Mouse (Mus musculus) mature B cell (primary cell): Measurements from ENCODE around the gene Hmx1.

Experiments
- in situ Hi-C: fragments of 300-500 bp; cut with MboI; formaldehyde crosslinking; loops from 2 replicates; pipeline ENCODE4 v1.14.3; 2019

Gene Hmx1

DNA sequence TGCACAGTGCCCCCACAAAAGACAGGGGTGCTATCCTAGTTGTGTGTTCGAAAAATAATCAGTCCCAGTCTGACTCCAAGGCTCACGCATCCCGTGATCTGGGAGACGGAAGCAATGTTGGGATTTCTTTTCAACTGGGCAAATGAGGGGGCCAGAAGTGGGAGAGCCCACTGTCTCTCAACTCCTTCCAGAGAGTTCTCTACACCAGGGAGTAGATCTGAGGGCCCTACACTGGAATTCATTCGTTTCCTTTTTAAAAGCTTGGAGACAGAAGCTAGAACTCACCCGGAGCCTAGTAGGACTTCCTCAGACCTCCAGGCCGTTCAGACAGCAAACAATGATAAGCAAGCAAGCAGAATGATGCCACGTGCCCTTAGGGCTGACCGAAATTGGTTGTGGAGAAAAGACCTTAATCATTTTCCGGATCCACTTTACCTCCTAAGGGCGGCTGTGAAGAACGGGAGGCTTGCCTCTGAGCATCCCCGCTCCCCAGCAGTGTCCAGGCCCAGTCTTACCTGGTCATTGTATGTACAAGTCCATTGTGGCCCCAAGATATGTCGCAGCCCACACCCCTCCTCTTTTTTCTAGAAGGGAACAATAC lies 9.5 kb downstream of the Hmx1 start:
- in situ Hi-C loops: no loop called here

DNA sequence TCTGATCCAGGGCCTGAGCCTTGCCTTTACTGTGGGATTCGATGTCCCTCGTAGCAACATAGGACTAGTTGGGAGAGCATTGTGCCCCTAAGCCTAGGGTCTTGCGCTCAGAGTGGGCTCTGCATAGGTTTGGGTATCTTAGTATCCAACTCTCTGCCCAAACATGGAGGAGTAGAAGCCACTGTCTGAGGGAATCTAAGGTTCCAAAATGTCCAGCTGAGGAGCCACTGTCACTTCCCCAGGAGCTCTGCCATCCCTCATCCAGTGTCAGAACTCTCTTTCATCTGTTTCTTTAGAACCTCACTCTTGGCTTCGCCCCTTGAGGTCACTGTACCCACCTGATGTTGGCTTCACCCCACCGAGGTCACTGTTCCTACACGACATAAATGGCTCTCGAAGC lies 10.2 kb downstream of the Hmx1 start:
- in situ Hi-C loops: no loop called here

DNA sequence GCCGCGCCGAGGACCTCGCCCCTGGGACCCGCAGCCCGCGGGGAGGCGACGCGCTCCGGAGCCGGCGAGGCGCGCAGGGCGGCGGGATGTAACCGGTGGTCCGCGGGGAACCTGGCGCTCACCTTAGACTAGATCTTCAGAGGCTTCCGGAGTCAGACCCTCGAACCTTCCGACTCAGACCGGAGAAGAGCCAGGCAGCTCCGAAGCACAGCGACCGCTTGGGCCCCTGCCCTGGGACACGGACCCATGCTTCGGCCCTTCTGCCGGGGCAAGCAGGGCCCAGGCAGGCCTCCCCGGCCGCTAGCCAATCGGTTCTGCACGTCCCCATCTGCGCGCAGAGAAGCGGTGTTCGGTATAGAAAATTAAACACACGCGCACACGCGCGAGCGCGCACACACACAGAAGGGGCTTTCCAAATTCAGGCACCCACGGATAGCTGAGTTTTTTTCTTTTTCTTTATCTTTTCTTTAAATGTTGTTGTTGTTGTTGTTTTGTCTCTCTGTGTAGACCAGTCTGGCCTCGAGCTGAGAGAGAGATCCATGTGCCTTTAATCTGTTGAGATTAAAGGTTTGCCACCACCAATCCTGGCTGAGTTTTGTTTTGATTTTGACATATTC lies 10.9 kb downstream of the Hmx1 start:
- in situ Hi-C loops: no loop called here

DNA sequence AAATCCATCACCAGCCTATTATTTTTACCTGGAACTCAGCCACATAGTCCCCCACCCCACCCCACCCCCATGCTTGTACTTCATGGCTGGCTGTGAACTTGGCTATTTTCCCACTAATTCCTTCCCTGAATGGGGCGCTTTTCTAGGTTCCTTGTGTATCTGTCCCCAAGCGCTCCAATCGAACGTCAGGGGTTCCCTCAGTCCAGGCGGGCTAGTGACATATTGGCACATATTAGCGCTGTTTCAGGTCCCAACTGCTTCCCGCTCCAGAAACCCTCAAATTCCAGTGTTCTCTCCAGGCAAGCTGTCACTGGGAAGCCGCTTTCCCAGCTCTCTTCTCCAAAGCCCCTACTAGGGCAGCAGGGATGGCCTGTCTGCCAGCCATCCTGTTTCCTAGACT lies 12.3 kb downstream of the Hmx1 start:
- in situ Hi-C loops: no loop called here

DNA sequence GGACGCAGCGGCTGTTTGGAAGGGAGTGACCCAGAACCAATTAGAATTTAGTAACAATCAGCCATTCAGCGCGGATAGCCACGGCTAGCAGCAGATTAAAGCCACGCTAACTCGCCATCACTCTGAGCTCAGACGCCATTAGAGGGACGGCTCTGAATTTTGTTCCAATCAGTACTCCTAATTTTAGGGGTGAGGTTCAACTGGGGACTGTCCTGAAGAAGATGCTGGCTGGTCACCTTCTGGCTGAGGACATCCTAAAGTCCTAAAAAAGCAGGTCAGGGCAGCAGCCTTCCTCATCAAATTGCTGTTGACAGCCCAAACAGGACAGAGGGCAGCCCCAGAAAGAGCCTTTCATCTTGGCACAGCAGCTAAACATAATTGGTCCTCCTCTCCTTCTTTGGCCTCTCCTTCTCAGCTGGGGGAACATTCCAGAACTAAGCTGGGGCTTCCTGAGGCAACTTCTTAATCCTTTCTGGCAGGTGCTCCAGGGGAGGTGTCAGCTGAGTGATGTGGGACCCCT lies 18.6 kb downstream of the Hmx1 start:
- in situ Hi-C loops: no loop called here

DNA sequence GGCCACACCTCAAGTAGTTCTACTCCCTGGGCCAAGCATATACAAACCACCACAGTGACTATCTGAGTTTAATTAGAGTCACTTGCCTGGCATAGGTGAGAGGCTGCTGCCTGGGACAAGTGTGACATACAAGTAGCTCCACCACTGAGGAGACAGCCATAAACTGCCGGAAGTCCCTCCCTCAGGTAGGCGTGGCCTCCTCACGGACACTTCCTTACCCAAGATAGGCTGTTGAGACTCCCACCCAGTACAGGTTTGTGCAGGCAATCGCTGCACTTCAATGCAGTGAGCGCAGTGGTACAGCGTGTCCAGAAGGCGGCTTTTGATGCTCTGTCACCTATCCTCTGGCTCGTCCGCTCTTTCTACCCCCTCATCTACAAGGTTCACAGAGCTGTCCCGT lies 22.1 kb downstream of the Hmx1 start:
- in situ Hi-C loops: no loop called here

DNA sequence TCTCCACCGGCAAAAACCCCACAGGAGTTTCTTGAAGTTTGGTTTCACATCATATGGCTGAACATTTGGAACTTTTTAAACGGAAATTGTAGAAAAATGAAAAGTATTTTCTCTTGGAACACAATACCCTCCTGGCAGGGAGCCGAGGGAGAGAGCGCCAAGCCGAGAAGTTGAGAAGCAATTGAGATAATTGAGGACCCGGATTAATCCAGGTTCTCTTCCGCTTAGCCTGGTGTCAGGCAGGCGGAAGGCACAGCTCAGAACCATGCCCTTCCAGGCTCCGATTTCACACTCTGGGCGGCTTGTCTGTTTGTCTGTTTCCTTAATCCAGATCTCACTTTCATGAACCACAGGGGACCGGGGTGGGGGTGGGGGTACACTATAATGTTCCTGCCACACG lies 23.9 kb downstream of the Hmx1 start:
- in situ Hi-C loops: no loop called here

DNA sequence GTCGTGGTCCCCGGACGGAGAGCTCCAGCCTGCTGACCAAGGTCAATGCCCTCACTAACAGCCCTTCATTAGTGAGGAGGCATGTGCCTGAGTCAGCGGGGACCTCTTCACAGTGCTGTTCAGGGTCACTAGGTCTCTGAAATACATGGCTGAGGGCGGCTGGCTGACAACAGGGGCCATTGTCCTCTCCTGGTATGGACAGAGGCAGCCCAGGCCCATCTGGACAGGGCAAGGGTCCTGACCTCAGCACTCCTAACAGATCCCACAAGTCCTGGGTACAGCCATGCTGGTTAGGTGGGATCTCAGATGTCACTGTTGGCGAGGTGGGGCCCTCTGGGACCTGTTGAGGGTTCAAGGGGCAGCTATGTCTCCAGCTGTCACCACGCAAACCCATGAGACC lies 28.8 kb downstream of the Hmx1 start:
- in situ Hi-C loops: no loop called here

DNA sequence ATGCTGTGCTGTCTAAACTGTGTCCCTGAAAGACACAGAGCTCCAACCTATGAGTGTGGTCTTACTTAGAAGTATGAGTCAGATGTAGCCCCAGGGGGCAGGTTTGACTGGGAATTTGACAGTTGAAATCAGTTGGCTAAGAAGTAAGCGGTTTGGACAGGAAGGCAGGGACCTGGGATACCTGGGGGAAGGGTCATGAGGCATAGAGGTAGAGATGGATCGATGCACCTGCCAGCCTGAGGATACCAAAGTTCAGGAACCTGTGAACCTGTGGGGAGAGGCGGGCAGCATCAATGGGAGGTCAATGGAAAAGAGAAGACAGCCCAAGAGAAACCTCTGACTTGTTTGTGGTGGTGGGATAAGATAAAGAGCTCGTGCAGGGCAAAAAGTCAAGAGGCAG lies 32.7 kb downstream of the Hmx1 start:
- in situ Hi-C loops: no loop called here

DNA sequence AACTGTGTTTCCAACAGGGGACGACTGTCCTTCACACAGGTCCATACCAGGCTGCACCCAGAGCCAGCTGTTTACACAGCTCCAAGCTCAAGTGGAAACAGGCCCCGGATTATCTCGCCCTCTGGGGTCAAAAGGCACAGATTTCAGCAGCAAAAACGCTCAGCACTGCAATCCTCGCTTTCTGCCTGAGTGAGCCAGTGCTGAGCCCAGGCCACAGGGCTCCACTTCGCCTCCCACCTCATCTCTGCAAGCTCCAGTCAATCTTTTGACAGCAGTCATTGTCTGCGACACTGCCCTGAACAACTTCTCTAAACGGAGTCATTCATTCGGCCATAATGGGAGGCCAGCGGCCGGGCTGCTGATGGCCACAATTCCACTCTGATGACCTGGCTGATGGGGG lies 36.3 kb downstream of the Hmx1 start:
- in situ Hi-C loops: no loop called here

DNA sequence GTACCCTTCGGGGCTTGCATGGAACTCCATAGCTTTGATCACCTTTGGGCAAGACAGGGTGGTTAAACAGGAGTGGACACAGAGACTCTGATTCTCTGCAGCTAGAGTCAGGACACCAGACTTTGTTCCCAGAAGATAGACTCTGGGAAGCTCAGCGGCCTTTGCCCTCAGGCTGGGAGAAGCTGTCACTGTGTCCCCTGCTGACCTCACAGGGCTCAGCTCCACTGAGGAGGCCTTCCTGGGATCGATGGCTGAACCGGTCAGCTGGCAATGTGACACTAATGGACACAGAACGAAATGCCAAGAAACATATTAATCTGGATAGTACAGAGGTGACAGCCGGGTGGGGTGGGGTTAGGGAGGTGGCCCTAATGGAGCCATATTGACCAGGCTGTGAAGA lies 39.0 kb downstream of the Hmx1 start:
- in situ Hi-C loops: no loop called here

DNA sequence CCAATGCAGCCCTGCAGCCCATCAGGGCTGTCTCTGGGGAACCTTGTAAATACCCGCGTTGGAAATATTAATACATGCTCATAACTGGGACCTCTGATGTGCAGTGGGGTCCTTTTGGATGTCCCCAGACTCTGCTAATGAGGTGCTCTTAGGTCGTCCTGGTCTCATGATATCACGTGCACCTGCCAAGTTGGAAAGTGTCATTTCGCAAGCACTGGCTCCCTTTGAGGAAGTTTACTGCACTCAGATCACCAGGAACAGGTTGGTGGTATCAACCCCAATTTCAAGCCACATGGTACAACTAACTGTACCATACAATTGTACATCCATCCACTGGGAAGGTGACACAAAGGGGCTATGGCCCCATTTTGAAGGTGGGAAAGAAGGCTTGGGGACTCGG lies 39.5 kb downstream of the Hmx1 start:
- in situ Hi-C loops: no loop called here

DNA sequence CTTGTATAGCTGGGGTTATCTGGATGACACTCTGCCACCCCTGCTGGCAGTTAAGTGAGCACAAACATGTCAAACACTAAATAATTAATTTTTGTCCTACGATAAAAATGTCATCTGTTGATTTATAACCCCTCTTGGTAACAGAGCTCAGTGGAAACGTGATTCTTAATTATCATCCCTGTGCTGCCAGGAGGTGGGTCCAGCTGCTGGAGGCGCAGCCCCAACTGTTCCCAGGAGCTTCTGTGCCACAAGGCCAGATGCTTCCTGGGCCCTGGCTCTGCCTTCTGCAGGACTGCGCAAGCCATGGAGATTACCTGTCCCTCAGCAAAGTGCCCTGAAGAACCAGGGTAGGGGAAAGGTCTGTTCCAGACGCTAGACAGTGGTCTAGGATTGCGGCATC lies 43.2 kb downstream of the Hmx1 start:
- in situ Hi-C loops: no loop called here

DNA sequence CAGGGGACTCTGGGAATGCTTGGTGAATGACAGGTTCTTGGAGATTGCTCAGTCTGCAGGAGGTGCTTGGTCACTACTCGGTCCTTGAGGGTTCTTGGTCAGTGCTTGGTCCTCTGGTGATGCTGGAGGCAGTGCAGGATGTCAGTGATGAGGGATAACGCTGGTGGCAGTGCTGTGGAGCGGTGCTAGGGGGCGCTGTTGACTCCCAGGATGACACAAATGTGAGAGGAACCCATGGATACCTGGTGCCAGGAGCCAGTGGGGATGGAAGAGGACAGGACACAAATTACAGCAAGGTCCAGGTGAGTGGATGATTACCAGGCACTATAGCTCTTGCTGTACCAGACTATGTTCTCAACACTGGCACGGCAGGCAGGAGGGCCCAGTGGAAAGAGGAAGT lies 45.1 kb downstream of the Hmx1 start:
- in situ Hi-C loops: no loop called here

DNA sequence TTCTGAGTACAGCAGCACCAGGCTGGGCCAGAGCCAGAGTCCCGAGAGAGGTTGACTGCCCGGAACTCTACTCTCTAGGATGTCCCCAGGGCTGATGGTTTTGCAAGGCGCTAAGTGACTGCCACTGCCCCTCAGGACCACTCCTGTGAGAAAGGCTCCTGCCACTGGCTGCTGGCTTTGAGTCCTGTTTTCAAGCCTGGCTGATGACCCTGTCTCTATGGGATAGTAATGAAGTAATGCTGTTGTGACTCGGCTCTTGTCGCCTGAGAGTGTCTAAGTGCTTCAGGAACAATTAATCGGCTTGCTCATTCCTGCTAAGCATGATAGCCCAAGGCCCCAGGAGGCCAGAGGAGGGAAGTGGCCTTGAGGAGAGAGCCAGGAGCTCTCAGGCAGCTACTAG lies 45.8 kb downstream of the Hmx1 start:
- in situ Hi-C loops: no loop called here

DNA sequence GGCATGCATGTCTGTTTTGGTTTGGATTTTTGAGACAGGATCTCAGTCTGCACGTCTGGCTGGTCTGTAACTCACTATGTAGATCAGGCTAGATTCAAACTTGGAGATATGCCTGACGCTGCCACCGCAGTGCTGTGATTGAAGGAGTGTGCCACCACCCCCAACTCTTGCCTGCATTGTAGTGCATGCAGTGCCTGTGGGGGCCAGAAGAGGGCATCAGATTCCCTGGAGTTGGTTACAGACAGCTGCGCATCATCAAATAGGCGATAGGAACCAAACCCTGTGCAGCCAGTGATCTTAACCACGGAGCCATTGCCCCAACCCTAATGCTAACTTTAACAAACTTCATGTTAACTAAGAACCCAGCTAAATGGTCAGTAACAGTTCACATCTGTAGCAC lies 49.9 kb downstream of the Hmx1 start:
- in situ Hi-C loops: no loop called here

DNA sequence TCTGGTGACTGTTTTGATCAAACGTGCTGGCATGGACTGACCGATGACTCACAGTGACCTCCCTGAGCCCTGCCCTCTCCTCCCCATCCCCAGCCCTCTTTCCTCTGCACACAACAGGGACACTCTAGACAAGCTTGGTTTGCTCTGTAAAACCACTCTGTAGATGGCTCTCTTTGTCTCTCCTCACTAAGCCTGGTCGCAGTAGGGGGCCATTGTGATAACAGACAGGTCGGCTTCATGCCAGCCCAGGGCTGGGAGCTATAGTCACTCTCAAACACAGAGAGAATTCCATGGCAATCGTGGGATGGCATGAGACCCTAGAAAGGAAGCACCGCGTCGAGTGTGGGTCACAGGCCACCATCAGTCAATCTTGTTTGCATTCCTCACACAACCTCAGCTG lies 51.6 kb downstream of the Hmx1 start:
- in situ Hi-C loops: no loop called here

DNA sequence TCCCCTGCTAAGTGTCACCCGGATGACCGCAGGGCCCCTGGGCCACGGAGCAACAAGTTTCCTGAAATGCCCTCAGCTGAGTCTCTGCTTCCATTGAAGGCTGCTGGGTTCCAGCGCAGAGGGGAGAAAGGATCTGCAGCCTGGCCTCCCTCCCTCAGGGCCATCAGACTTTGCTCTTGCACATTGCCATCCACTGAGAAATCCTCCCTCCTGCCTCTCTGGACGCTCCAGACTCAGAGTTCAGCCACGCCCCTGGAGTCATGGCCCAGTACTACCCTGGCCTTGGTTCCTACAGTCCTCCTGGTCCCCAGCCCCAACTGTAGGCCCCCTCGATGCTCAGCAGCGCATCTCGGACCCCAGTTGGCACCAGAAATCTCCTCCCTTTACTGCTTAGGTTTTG lies 52.5 kb downstream of the Hmx1 start:
- in situ Hi-C loops: no loop called here

DNA sequence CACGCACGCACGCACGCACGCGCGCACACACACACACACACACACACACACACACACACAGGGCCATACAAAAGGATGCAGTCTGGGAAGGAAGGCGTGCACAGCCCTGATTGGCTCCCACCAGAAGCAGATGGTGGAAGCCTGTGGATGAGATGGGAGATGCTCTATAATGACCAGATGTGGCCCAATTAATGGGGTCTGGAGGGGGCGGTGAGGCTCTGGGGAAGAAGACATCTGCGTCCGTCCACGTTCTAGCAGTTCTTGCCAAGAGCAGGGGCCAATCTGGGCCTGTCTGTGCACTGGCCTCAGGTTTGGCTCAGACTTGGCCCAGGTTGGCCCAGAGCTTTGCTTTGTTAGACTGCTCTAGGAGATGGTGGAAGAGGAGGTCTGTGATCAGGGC lies 55.8 kb downstream of the Hmx1 start:
- in situ Hi-C loops: no loop called here

DNA sequence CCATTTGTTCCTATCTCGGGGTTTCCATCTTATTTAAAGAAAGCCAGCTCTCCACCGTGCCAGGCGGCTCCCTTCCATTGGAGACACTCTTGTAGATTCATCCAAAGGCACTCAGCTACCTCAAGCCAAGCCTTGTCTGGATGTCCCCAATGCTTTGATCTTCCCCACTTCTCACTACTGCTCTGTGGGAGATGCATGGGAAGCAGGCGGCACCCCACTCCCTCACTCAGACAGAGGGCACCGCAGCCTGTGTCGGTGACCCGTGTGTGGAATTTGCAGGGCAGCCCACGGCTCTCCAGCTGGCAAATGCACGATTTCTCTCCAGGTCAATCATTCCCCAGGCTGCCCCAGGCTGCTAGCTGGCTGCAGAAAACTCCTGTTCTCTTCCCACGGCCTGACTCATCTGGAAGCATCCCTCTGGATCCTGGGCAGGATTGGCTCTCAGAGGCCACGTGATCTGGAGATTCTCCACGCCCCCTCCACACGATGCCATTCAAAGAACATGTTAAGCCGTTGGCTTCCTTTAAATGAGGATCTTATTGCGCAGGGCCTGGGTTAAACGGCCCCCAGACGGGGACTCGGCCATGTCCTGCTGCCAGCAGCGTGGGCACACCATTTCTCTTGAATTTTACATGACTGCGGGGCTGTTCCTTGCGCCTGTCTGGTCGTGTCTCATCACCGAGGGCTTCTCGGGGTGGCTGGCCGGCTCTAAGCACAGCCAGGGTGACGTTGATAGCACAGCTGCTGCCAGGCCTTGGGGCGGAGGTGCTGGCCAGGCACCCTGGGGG lies 58.9 kb downstream of the Hmx1 start:
- in situ Hi-C loops: no loop called here
